Mouse (Mus musculus) spleen, adult 12 weeks (tissue): Measurements from ENCODE around the gene Kdelr1.

ENCODE experiments used
- DNase-seq: peaks from one replicate; pipeline ENCODE4 v3.0.0; 2022; ENCODE audit warnings: low spot score

Kdelr1 gene

GRCm38 (mm10) chr7:45872624-45873023, at the start of gene Kdelr1:
Kdelr1 (plus strand) TSS chr7:45872772.
- DNase-seq: peak; percentile 82

- DNase-seq: no peak
Measured at GRCm38 (mm10) chr7:45824598-45824997, 48.0 kb upstream of the Kdelr1 start, which contains the start of gene Kcnj14. Kcnj14 (minus strand) TSS chr7:45824782.

- DNase-seq: no peak
Measured at GRCm38 (mm10) chr7:45826631-45827030, 45.9 kb upstream of the Kdelr1 start.

- DNase-seq: peak; percentile 63
Measured at GRCm38 (mm10) chr7:45830427-45831127, 42.0 kb upstream of the Kdelr1 start, which contains the start of gene Grwd1. Grwd1 (minus strand) TSS chr7:45830944.

- DNase-seq: no peak
Measured at GRCm38 (mm10) chr7:45831128-45831525, 41.4 kb upstream of the Kdelr1 start.

GRCm38 (mm10) chr7:45832428-45832827, 40.1 kb upstream of the Kdelr1 start:
- no peak for DNase-seq

GRCm38 (mm10) chr7:45833148-45833790, 39.3 kb upstream of the Kdelr1 start:
- no peak for DNase-seq

GRCm38 (mm10) chr7:45833924-45834323, 38.6 kb upstream of the Kdelr1 start:
- no peak for DNase-seq

- DNase-seq: no peak
Measured at GRCm38 (mm10) chr7:45842950-45843744, 29.4 kb upstream of the Kdelr1 start.

GRCm38 (mm10) chr7:45848447-45849027, 24.0 kb upstream of the Kdelr1 start:
- DNase-seq: no peak

GRCm38 (mm10) chr7:45850661-45851060, 21.9 kb upstream of the Kdelr1 start:
- no peak for DNase-seq

- DNase-seq: no peak
Measured at GRCm38 (mm10) chr7:45853089-45853488, 19.5 kb upstream of the Kdelr1 start.

GRCm38 (mm10) chr7:45856950-45857901, 15.3 kb upstream of the Kdelr1 start:
- no peak for DNase-seq

GRCm38 (mm10) chr7:45859008-45859407, 13.6 kb upstream of the Kdelr1 start:
- DNase-seq: no peak

- no peak for DNase-seq
Measured at GRCm38 (mm10) chr7:45862804-45863203, 9.8 kb upstream of the Kdelr1 start.

GRCm38 (mm10) chr7:45864435-45864834, 8.1 kb upstream of the Kdelr1 start:
- DNase-seq: no peak

- DNase-seq: peak; percentile 73
Measured at GRCm38 (mm10) chr7:45865925-45866910, 6.4 kb upstream of the Kdelr1 start.

GRCm38 (mm10) chr7:45867871-45868270, 4.7 kb upstream of the Kdelr1 start:
- no peak for DNase-seq

- DNase-seq: no peak
Measured at GRCm38 (mm10) chr7:45869107-45869670, 3.4 kb upstream of the Kdelr1 start.

GRCm38 (mm10) chr7:45869787-45870186, 2.8 kb upstream of the Kdelr1 start:
- DNase-seq: no peak
